Mouse (Mus musculus) midbrain, embryonic 10.5 days (tissue): Measurements from ENCODE around the gene Itpr2. TPM values are rescaled to one million over a fixed set of nuclear protein-coding genes. Genes with fewer than 3 reads are reported as not detected.

Source experiments
- DNase-seq: peaks from one replicate; pipeline ENCODE4 v3.0.0-alpha.2; 2017; ENCODE audit warnings: low spot score
- H3K27ac ChIP-seq: fragments of 300-500 bp; sonication (generic); replicated peaks from 2 replicates; pipeline ENCODE4 v1.5.1; 2016; ENCODE audit warnings: mild to moderate bottlenecking
- H3K27me3 ChIP-seq: fragments of 300-500 bp; sonication (generic); 2 replicates; pipeline ENCODE4 v1.6.1; 2016; ENCODE audit warnings: low read depth, mild to moderate bottlenecking; ENCODE audit not compliant: poor library complexity, severe bottlenecking
- H3K36me3 ChIP-seq: fragments of 300-500 bp; sonication (generic); 2 replicates; pipeline ENCODE4 v1.6.1; 2016; ENCODE audit warnings: mild to moderate bottlenecking, moderate library complexity
- H3K4me1 ChIP-seq: fragments of 300-500 bp; sonication (generic); 2 replicates; pipeline ENCODE4 v1.6.1; 2016
- H3K4me3 ChIP-seq: fragments of 300-500 bp; sonication (generic); 2 replicates; pipeline ENCODE4 v1.5.1; 2016; ENCODE audit warnings: mild to moderate bottlenecking, moderate library complexity
- H3K9me3 ChIP-seq: fragments of 300-500 bp; sonication (generic); replicated peaks from 2 replicates; pipeline ENCODE4 v1.6.1; 2016; ENCODE audit warnings: mild to moderate bottlenecking
- WGBS: fragments of 180-500 bp; shearing (Covaris S2); methylation state at CpG from one replicate; pipeline ENCODE4 v1.1.7; 2016; 5-methylcytosine and 5-hydroxymethylcytosine counted together
- polyA plus RNA-seq: library from polyadenylated mRNA; unstranded; fragments of >200 nt; fragmentation: Nextera tagmentation; extraction: Ambion mirVana; gene quantifications from 2 replicates; pipeline ENCODE4 v1.2.1, GENCODE M21; 2016

The Itpr2 gene
- polyA plus RNA-seq, 1 experiment from 2014 or later: 4.4 TPM

DNA sequence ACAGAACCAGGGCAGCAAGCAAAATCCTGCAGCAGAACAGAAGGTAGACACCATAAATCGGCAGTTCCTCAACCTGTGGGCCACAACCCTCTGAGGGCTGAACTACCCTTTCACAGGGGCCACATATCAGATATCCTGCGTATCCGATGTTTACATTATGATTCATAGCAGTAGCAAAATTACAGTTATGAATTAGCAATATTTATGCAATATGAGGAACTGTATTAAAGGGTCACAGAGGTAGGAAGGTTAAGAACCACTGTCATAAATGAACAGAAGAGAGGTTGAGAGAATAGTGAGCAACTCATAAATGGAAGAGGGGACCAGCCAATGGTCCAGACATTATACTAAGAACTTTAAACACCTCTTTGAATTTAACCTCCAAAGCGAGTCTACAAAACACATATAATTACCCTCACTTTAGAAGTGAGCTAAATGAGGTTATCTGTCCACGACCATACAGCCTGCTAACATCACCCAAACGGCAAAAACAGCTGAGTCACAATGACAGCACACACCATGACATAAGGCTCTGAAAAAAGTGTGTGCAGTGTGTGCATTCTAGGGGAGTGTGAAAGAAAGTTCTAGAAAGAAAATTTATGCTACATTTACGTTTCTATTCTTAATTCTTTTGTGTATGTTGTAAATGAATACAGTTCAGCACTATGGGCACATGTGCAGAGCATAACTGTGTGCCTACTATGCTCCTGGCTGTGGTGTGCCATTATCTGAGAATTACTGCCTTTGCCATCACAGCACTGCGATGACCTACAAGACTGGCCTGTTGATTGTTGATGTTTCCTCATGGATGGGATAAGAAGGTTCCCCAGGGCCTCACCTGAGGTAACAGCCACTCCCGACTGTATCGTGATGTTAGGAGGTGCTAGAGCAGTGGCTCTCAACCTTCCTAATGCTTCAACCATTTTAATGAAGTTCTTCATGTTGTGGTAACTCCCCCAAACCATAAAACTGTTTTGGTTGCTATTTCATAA is 47.2 kb downstream of the Itpr2 start:
- no peaks in the 10 kb centered on the region for H3K9me3 ChIP-seq
- no peaks in the 10 kb centered on the region for H3K36me3 ChIP-seq
- no peak overlapping the region for H3K4me3 ChIP-seq
- no peak for DNase-seq
- no peaks in the 10 kb centered on the region for H3K27me3 ChIP-seq
- H3K4me1 ChIP-seq: peaks cover 17% of the 10 kb centered on the region
- WGBS: 88% methylated on average over 10 of the region's 10 CpGs
- H3K27ac ChIP-seq: no peak overlapping the region

DNA sequence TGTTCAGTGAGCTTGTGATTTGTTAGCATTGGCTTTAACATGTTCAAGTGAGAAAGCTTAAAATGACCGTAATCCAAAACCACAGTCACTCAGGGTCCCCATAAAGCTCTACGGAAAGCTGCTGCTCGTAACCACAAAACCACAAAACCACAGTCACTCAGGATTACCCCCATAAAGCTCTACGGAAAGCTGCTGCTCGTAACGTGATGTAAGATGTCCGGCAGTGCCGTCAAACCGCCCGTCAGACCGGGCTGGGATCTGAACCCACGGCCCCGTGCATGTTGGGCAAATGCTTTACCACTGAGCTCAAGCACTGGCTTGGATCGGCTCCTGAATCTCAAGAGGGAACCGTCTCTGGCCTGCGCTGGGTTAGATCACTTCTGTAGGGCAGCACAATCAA is 49.5 kb downstream of the Itpr2 start:
- H3K27me3 ChIP-seq: no peaks in the 10 kb centered on the region
- H3K4me1 ChIP-seq: peaks cover 2% of the 10 kb centered on the region; the same call in 1 of the 2 replicates
- no peaks in the 10 kb centered on the region for H3K9me3 ChIP-seq
- WGBS: 95% methylated on average over 16 of the region's 16 CpGs
- no peak overlapping the region for H3K4me3 ChIP-seq
- H3K27ac ChIP-seq: no peak overlapping the region
- H3K36me3 ChIP-seq: no peaks in the 10 kb centered on the region
- no peak for DNase-seq

DNA sequence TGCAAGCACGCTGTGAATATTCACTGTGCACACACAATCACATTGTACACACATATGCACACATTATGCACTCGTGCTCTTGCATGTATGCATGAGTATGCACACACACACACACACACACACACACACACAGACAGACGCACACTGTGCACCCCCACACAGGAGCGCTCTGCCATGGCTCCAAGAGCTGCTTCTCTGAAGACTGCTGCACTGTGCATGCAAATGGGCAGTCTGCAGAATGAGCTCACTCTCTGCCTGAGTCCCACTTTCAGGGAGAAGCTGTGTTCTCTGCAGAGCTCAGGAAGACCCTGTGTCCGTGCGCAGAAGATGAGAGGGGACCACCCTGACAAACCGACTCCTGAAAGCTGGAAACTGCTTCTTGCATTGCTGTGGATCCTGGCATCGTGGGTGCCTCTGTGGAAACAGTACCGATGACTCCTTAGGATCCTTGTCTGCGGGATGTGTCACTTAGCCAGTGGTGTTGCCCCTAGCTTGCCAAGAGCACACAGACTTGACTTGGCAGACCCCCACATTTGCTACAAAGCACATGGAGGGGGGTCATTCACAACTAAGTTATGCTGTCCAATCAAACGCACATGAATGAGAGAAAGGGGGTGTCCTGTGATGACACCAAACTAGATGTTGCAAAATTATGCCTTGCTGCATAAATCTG is 55.9 kb downstream of the Itpr2 start:
- WGBS: 94% methylated on average over 11 of the region's 11 CpGs
- H3K27me3 ChIP-seq: no peaks in the 10 kb centered on the region
- no peak for DNase-seq
- H3K27ac ChIP-seq: no peak overlapping the region
- H3K4me3 ChIP-seq: no peak overlapping the region
- no peaks in the 10 kb centered on the region for H3K9me3 ChIP-seq
- no peaks in the 10 kb centered on the region for H3K4me1 ChIP-seq
- no peaks in the 10 kb centered on the region for H3K36me3 ChIP-seq

DNA sequence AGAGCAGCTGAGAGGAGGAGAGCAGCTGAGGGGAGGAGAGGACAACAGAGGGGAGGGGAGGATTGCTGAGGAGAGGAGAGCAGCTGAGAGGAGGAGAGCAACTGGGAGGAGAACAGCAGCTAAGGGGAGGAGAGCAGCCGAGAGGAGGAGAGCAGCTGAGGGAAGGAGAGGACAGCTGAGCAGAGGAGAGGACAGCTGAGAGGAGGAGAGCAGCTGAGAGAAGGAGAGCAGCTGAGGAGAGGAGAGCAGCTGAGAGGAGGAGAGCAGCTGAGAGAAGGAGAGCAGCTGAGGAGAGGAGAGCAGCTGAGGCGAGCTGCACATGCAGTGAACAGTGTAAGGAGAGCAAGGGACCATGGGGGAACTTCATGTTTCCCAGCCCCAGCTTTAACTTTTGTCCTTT is 62.2 kb downstream of the Itpr2 start:
- no peak overlapping the region for H3K4me3 ChIP-seq
- no peaks in the 10 kb centered on the region for H3K36me3 ChIP-seq
- H3K27me3 ChIP-seq: no peaks in the 10 kb centered on the region
- no peak for DNase-seq
- no peak overlapping the region for H3K27ac ChIP-seq
- H3K4me1 ChIP-seq: 0 out of 2 replicates have a peak, but pooled peaks cover 7% of the 10 kb centered on the region
- WGBS: 72% methylated on average over 2 of the region's 2 CpGs
- H3K9me3 ChIP-seq: no peaks in the 10 kb centered on the region

DNA sequence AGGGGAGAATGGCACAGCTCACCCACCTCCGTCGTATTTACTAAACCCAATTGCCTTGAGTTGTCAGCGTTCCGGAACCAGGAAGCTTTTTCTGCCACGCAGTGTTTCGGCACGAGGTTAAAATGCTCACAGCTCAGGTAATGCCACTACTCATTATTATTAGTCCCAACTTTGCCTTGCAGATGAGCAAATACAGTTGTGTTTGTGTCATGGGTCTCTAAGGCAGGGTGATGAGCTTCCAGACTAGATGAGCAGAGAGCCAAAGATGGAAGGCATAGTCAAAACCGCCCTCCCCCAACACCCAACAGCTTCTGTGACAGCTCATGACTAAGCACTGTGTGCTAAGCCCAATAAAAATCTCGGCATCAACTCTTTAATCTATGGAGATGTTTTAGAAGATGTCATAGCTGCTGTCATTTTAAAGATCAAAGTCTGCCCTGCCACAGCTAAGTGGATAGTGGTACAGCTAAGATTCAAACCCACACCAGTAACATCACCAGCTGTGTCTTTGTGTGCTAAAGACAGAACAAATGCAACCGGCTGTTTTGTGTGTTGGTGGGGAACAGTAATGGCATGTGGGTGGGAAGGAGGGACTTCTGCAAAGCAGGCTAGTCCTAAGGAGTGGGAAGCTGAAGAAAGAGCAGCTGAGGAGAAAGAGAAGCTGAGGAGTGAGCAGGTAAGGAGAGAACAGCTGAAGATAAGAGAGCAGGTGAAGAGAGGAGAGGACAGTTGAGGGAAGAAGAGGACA is 62.8 kb downstream of the Itpr2 start:
- 85% methylated on average over 10 of the region's 10 CpGs for WGBS
- Histone ChIP-seq H3K9me3 (no peaks in the 10 kb centered on the region), H3K27me3 (no peaks in the 10 kb centered on the region), H3K36me3 (no peaks in the 10 kb centered on the region), H3K4me1 (0 out of 2 replicates have a peak, but pooled peaks cover 7% of the 10 kb centered on the region), H3K4me3 (no peak overlapping the region), H3K27ac (no peak overlapping the region)
- DNase-seq: no peak

DNA sequence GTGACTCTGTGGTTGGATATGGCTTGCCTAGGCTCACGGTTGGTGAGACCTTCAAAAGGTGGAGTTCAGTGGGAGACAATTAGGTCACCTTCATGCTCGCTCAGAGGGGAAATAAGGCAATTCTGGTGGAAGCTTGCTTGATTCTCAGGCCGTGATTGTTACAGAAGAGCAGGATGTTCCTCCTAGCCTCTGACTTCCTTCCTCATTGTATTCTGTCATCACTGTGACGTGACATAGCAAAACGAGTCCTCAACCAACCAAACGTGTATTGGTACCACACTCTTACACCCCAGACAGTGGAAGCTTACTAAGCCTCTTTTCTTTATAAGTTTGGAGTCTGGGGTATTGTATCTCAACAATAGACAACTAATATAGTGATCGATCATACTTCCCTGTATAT is 64.0 kb downstream of the Itpr2 start:
- no peaks in the 10 kb centered on the region for H3K36me3 ChIP-seq
- DNase-seq: no peak
- no peak overlapping the region for H3K4me3 ChIP-seq
- no peaks in the 10 kb centered on the region for H3K9me3 ChIP-seq
- H3K4me1 ChIP-seq: 0 out of 2 replicates have a peak, but pooled peaks cover 7% of the 10 kb centered on the region
- no peak overlapping the region for H3K27ac ChIP-seq
- WGBS: 85% methylated on average over 7 of the region's 7 CpGs
- no peaks in the 10 kb centered on the region for H3K27me3 ChIP-seq

DNA sequence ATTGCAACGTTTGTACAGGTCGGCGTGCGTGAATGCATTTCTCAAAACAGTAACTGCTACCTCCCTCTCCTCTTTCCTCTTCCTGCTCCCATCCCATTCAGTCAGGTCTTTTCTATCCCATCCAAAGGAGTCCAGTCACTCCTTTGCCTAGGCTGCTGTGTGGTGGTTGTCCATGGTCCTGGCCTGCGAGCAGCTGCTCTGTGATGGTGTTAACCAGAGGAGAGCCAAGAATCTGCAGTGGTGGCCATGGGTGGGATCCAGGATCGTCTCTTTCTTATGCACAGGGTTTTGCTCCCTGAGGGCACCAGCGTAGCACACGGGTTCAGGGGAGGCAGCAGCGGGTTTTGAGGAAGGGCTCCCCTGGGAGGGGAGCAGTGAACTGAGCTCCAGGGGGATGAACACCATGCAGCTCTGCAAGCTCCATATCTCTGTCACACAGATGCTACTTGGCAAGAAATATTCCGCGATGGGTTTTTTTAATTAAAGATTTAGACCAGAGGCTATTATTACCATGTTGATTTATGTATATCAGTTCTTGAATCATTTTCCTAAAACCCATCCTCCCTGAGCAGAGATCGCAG is 65.0 kb downstream of the Itpr2 start:
- no peak overlapping the region for H3K27ac ChIP-seq
- H3K36me3 ChIP-seq: no peaks in the 10 kb centered on the region
- DNase-seq: no peak
- no peaks in the 10 kb centered on the region for H3K9me3 ChIP-seq
- 0 out of 2 replicates have a peak, but pooled peaks cover 7% of the 10 kb centered on the region for H3K4me1 ChIP-seq
- H3K4me3 ChIP-seq: no peak overlapping the region
- H3K27me3 ChIP-seq: no peaks in the 10 kb centered on the region
- WGBS: 60% methylated on average over 12 of the region's 12 CpGs

DNA sequence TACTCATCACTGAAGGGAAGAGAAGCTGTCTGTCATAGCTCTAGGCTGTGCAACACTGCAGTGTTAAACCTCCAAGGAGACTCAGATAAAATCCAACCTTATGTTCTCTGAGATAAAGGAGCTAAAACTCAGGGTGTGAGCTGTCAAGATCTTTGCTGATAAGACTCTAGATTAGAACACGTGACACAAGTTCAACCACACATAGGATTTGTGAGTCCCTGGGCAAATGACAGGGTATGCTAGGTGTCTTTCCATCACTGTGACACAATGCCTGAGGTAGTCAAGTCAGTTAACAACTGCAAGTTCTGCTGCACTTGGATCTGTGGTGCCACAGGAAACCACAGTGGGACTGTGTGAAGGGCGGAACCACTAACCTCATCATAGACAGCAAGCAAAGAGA is 67.8 kb downstream of the Itpr2 start:
- no peak for DNase-seq
- H3K4me1 ChIP-seq: 0 out of 2 replicates have a peak, but pooled peaks cover 3% of the 10 kb centered on the region
- no peaks in the 10 kb centered on the region for H3K27me3 ChIP-seq
- H3K27ac ChIP-seq: no peak overlapping the region
- H3K4me3 ChIP-seq: no peak overlapping the region
- H3K36me3 ChIP-seq: no peaks in the 10 kb centered on the region
- 86% methylated on average over 2 of the region's 2 CpGs for WGBS
- H3K9me3 ChIP-seq: no peaks in the 10 kb centered on the region

DNA sequence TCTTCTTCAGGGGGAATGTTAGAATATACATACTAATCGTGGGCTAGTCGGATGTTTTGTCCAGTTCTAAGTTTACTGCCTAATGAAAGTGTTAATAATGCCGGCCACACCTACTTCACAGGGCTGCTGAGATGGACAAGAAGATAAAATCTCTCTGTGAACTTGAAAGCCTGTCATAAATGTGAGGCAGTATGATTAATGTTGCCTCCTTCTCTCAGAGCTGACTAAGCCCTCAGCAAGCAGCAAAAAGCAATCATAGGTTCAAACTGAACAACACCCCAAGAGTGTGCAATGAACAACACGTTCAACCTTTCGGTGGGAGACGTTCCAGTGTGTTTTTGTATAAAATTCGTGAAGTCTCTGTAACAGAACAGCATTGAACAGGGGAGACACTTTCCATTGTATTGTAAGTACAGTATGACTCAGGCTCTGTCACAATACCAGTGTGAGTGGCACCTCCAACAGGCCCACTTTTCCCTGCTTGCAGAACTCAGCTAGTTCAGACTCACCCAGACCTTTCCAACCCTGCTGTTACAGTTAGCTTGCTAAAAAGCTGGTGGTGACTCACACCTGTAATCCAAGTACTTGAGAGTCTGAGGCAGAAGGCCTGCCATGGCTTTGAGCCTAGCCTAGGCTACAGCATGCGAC is 69.7 kb downstream of the Itpr2 start:
- Histone ChIP-seq H3K27me3 (no peaks in the 10 kb centered on the region), H3K9me3 (no peaks in the 10 kb centered on the region), H3K4me3 (no peak overlapping the region), H3K4me1 (0 out of 2 replicates have a peak, but pooled peaks cover 3% of the 10 kb centered on the region), H3K36me3 (no peaks in the 10 kb centered on the region), H3K27ac (no peak overlapping the region)
- WGBS: 89% methylated on average over 8 of the region's 8 CpGs
- no peak for DNase-seq

DNA sequence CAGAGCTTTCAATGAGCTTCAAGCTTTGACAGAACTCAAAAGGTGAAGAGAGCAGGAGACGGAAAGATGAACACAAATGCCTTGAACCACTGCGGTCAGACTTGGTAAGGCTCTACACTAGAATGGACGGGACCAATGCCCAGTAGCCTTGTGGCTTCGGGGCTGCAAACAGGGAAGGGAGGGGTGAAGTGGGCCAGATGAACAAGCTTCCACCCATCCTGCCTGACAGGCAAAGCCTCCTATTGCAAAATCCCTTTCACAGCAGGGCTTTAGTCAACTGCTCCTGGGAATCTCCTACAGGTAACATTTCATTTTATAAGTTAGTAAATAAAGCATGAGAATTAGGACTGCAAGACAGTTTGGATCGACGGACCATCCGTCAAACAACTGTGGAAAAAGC is 70.2 kb downstream of the Itpr2 start:
- H3K4me3 ChIP-seq: no peak overlapping the region
- DNase-seq: no peak
- H3K27ac ChIP-seq: no peak overlapping the region
- H3K36me3 ChIP-seq: no peaks in the 10 kb centered on the region
- H3K9me3 ChIP-seq: no peaks in the 10 kb centered on the region
- no peaks in the 10 kb centered on the region for H3K27me3 ChIP-seq
- H3K4me1 ChIP-seq: no peaks in the 10 kb centered on the region
- 87% methylated on average over 7 of the region's 7 CpGs for WGBS

DNA sequence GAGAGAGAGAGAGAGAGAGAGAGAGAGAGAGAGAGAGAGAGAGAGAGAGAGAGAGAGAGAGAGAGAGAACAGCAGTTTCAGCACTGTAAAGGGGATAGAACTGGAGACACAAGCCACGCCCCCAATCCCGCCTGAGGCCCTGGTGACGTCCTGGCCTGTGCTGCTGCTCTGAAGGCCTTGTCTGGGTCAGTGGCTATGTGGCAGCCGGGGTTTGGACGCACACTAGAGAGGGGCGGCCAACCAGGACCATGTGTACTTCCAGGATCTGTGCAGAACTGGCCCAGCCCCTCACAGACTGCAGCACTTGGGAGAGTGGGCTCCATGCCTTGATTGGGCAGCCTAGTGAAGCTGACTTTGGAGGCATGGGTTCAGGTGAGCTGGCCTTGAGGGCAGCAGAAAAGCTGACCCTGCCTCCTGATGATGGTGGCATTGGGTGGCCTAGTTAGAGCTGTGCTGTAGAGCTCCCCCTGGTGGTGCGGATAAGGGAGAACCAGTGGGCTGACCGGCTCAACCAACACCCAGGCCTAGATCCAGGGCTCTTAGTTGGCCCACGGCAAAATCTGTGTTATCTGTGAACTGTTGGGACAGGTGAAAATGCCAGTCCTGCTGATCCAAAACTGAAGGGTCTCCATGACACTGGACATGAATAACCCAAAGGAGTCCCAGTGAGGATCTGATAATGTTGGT is 72.2 kb downstream of the Itpr2 start:
- Histone ChIP-seq H3K4me1 (no peaks in the 10 kb centered on the region), H3K27me3 (no peaks in the 10 kb centered on the region), H3K27ac (no peak overlapping the region), H3K36me3 (no peaks in the 10 kb centered on the region), H3K9me3 (no peaks in the 10 kb centered on the region), H3K4me3 (no peak overlapping the region)
- peak; percentile 29 for DNase-seq
- WGBS: 53% methylated on average over 9 of the region's 9 CpGs
